Mouse (Mus musculus): ENCODE data around the gene Bpifb3. TPM values are rescaled to one million over a fixed set of nuclear protein-coding genes. Genes with fewer than 3 reads are reported as not detected.

Bpifb3 gene
- polyA plus RNA-seq, 1 experiment from 2014 or later, result not detected

DNA sequence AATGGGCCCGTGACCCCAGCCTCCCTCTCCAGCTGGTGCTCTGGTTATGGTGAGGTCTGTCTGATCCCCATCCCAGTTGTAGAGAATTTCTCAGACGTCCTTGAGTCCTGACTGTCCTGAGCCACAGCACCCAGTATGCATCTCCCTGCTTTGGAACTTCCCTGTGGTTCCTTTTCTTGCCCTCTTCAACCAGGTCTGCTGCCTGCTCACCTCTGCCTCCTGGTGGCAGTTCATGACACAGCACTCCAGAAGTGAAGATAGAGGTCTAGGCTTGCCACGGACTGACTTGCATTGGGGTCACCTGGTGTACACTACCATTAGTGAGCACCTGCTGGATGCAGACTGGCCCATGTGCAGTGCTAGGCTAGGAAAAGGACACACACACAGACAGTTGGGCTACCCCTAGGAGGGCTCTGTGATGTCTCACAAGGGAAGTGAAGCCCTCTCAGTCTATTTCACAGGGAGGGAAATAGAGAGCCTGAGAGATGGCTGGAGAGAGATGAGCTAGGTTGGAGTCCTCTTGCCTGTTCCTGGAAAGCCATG lies 11.9 kb downstream of the Bpifb3 start:
- no peak for ATAC-seq (ENCODE audit: low FRiP score, low TSS enrichment)
- no peak overlapping the region for H3K4me3 ChIP-seq (replicated peaks; ENCODE audit: low read depth, low read length)
- no peaks in the 10 kb centered on the region for H3K27me3 ChIP-seq (ENCODE audit: control insufficient read depth, insufficient read depth, low read length)
- no peaks in the 10 kb centered on the region for H3K36me3 ChIP-seq (ENCODE audit: control insufficient read depth, insufficient read depth, low read length)
- peaks cover 4% of the 10 kb centered on the region; the same call in 1 of the 2 replicates for H3K4me1 ChIP-seq (ENCODE audit: control insufficient read depth, insufficient read depth, low read length)
- no peak overlapping the region for H3K9ac ChIP-seq (replicated peaks; ENCODE audit: low read length)
- peak; percentile 60 for DNase-seq
- H3K9me3 ChIP-seq (ENCODE audit: control insufficient read depth, low read length), result no peaks in the 10 kb centered on the region
- H3K4me2 ChIP-seq (ENCODE audit: low read length), result no peak overlapping the region
- 43% methylated on average over 3 of the region's 3 CpGs for WGBS
- no peak overlapping the region for H3K27ac ChIP-seq (replicated peaks; ENCODE audit: low read depth, low read length)

- H3K36me3 ChIP-seq (ENCODE audit: control insufficient read depth, insufficient read depth, low read length), result no peaks in the 10 kb centered on the region
- no peak overlapping the region for H3K4me3 ChIP-seq (replicated peaks; ENCODE audit: low read depth, low read length)
- ATAC-seq (ENCODE audit: low FRiP score, low TSS enrichment) (no peak), DNase-seq (peak; percentile 45)
- H3K4me2 ChIP-seq (ENCODE audit: low read length), result no peak overlapping the region
- H3K9me3 ChIP-seq (ENCODE audit: control insufficient read depth, low read length), result no peaks in the 10 kb centered on the region
- no peak overlapping the region for H3K9ac ChIP-seq (replicated peaks; ENCODE audit: low read length)
- H3K27me3 ChIP-seq (ENCODE audit: control insufficient read depth, insufficient read depth, low read length), result no peaks in the 10 kb centered on the region
- WGBS, result 55% methylated on average over 6 of the region's 6 CpGs
- peaks cover 4% of the 10 kb centered on the region; the same call in 1 of the 2 replicates for H3K4me1 ChIP-seq (ENCODE audit: control insufficient read depth, insufficient read depth, low read length)
- no peak overlapping the region for H3K27ac ChIP-seq (replicated peaks; ENCODE audit: low read depth, low read length)
These were observed 13.1 kb downstream of the Bpifb3 start for GRCm38 (mm10) chr2:153931125-153931524.

DNA sequence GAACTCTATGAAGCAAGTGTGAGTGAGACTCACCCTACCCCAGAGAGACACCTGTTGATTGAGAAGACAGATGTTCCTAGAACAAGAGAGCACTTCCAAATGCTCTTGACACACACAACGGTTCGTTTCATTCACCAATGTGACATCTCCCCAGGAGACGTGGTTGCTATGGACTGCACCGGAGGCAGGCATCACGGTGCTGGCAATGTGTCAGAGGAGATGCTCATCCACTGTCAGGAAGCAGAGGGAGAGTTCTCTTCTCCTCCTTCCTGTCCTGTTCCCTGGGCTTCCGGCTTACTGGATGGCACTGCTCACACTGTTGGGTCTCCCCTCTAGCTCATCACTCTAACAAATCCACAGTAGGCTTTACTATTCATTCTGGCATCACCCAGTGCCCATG lies 15.3 kb downstream of the Bpifb3 start:
- Histone ChIP-seq H3K4me2 (ENCODE audit: low read length) (no peak overlapping the region), H3K27ac (replicated peaks; ENCODE audit: low read depth, low read length) (no peak overlapping the region), H3K36me3 (ENCODE audit: control insufficient read depth, insufficient read depth, low read length) (no peaks in the 10 kb centered on the region), H3K9ac (replicated peaks; ENCODE audit: low read length) (no peak overlapping the region), H3K9me3 (ENCODE audit: control insufficient read depth, low read length) (no peaks in the 10 kb centered on the region), H3K27me3 (ENCODE audit: control insufficient read depth, insufficient read depth, low read length) (no peaks in the 10 kb centered on the region), H3K4me1 (ENCODE audit: control insufficient read depth, insufficient read depth, low read length) (peaks cover 4% of the 10 kb centered on the region; the same call in 1 of the 2 replicates), H3K4me3 (replicated peaks; ENCODE audit: low read depth, low read length) (no peak overlapping the region)
- 65% methylated on average over 6 of the region's 6 CpGs for WGBS
- DNase-seq (no peak), ATAC-seq (ENCODE audit: low FRiP score, low TSS enrichment) (no peak)

DNA sequence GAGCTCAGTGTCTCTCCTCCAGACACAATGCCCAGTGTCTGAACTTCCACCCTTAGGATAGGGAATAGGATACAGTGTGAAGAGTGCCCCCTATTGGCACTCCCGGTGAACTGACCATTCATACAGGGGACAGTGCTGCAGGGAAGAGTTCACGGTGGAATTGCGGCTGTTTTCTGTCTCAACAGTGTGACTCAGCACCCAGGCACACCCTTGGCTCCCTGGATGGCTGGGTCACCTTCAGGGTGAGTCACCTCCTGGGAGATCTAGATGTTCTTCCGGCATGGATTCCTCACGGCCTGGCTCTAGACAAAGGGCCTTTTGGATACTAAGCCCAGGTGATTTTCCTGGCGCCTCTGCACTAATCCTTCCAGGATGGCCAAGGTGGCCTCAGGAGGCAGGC lies 17.3 kb downstream of the Bpifb3 start:
- Histone ChIP-seq H3K9me3 (ENCODE audit: control insufficient read depth, low read length) (no peaks in the 10 kb centered on the region), H3K9ac (replicated peaks; ENCODE audit: low read length) (no peak overlapping the region), H3K4me3 (replicated peaks; ENCODE audit: low read depth, low read length) (no peak overlapping the region), H3K27me3 (ENCODE audit: control insufficient read depth, insufficient read depth, low read length) (no peaks in the 10 kb centered on the region), H3K4me1 (ENCODE audit: control insufficient read depth, insufficient read depth, low read length) (peaks cover 4% of the 10 kb centered on the region; the same call in 1 of the 2 replicates), H3K36me3 (ENCODE audit: control insufficient read depth, insufficient read depth, low read length) (no peaks in the 10 kb centered on the region), H3K27ac (replicated peaks; ENCODE audit: low read depth, low read length) (no peak overlapping the region), H3K4me2 (ENCODE audit: low read length) (no peak overlapping the region)
- ATAC-seq (ENCODE audit: low FRiP score, low TSS enrichment) (no peak), DNase-seq (no peak)
- 91% methylated on average over 6 of the region's 6 CpGs for WGBS

DNA sequence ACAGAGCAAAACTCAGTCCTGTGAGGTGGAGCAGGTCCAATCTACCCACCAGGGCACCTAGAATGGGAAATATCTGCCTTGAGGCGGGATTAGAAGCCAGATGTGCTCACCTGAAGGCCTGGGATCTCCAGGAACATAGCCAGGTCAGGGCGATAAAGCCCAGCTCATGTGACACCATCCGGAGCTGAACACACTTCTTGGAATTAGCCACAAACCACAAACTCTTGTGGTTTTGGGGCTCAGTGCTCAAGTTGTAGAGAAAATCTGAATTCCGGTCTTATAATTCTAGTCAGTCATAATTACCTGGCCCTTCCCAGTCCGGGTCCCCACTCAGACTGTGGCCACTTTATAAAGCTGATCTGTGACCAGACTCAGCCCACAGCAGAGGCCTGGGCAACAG lies 19.8 kb downstream of the Bpifb3 start, which contains the start of gene Bpifb4:
Gene Bpifb4, plus strand, starts transcription at position 370 of the 400 bp plus-strand sequence.
- Histone ChIP-seq H3K4me2 (ENCODE audit: low read length) (no peak within 1 kb of the TSS), H3K9ac (replicated peaks; ENCODE audit: low read length) (no peak within 1 kb of the TSS), H3K27ac (replicated peaks; ENCODE audit: low read depth, low read length) (no peak within 1 kb of the TSS), H3K27me3 (ENCODE audit: control insufficient read depth, insufficient read depth, low read length) (no peaks in the 10 kb centered on the region), H3K36me3 (ENCODE audit: control insufficient read depth, insufficient read depth, low read length) (no peaks in the 10 kb centered on the region), H3K9me3 (ENCODE audit: control insufficient read depth, low read length) (no peaks in the 10 kb centered on the region), H3K4me1 (ENCODE audit: control insufficient read depth, insufficient read depth, low read length) (no peaks in the 10 kb centered on the region), H3K4me3 (replicated peaks; ENCODE audit: low read depth, low read length) (no peak within 1 kb of the TSS)
- no peak for DNase-seq
- 86% methylated on average over 5 of the region's 5 CpGs for WGBS
- ATAC-seq (ENCODE audit: low FRiP score, low TSS enrichment), result no peak

GRCm38 (mm10) chr2:153943537-153943936 lies 25.5 kb downstream of the Bpifb3 start:
- peak; percentile 69 for DNase-seq
- no peak overlapping the region for H3K27ac ChIP-seq (replicated peaks; ENCODE audit: low read depth, low read length)
- no peak overlapping the region for H3K4me2 ChIP-seq (ENCODE audit: low read length)
- no peaks in the 10 kb centered on the region for H3K27me3 ChIP-seq (ENCODE audit: control insufficient read depth, insufficient read depth, low read length)
- H3K36me3 ChIP-seq (ENCODE audit: control insufficient read depth, insufficient read depth, low read length), result no peaks in the 10 kb centered on the region
- no peaks in the 10 kb centered on the region for H3K4me1 ChIP-seq (ENCODE audit: control insufficient read depth, insufficient read depth, low read length)
- H3K9ac ChIP-seq (replicated peaks; ENCODE audit: low read length), result no peak overlapping the region
- H3K9me3 ChIP-seq (ENCODE audit: control insufficient read depth, low read length), result no peaks in the 10 kb centered on the region
- no peak overlapping the region for H3K4me3 ChIP-seq (replicated peaks; ENCODE audit: low read depth, low read length)
- 44% methylated on average over 3 of the region's 3 CpGs for WGBS
- no peak for ATAC-seq (ENCODE audit: low FRiP score, low TSS enrichment)

DNA sequence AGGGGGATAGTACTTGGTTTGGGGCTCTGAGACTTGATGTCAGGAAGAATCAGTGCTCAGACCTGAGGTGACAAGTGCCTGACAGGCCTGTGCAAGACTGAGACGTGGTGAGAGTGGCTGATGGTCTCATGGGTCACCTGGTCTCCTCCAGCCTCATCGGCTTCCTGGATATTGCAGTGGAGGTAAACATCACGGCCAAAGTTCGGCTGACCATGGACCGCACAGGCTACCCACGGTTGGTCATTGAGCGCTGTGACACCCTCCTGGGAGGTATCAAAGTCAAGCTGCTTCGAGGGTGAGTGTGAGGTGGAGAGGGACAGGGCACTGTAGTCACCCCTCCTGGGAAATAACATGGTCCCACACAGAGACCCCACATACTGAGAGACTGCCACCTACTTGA lies 26.5 kb downstream of the Bpifb3 start:
- DNase-seq (no peak), ATAC-seq (ENCODE audit: low FRiP score, low TSS enrichment) (no peak)
- 91% methylated on average over 8 of the region's 8 CpGs for WGBS
- no peaks in the 10 kb centered on the region for H3K9me3 ChIP-seq (ENCODE audit: control insufficient read depth, low read length)
- no peak overlapping the region for H3K9ac ChIP-seq (replicated peaks; ENCODE audit: low read length)
- no peak overlapping the region for H3K27ac ChIP-seq (replicated peaks; ENCODE audit: low read depth, low read length)
- no peak overlapping the region for H3K4me3 ChIP-seq (replicated peaks; ENCODE audit: low read depth, low read length)
- H3K4me1 ChIP-seq (ENCODE audit: control insufficient read depth, insufficient read depth, low read length), result no peaks in the 10 kb centered on the region
- H3K27me3 ChIP-seq (ENCODE audit: control insufficient read depth, insufficient read depth, low read length), result no peaks in the 10 kb centered on the region
- no peaks in the 10 kb centered on the region for H3K36me3 ChIP-seq (ENCODE audit: control insufficient read depth, insufficient read depth, low read length)
- no peak overlapping the region for H3K4me2 ChIP-seq (ENCODE audit: low read length)

- H3K27ac ChIP-seq (replicated peaks; ENCODE audit: low read depth, low read length), result no peak overlapping the region
- H3K4me1 ChIP-seq (ENCODE audit: control insufficient read depth, insufficient read depth, low read length), result no peaks in the 10 kb centered on the region
- no peaks in the 10 kb centered on the region for H3K36me3 ChIP-seq (ENCODE audit: control insufficient read depth, insufficient read depth, low read length)
- no peaks in the 10 kb centered on the region for H3K9me3 ChIP-seq (ENCODE audit: control insufficient read depth, low read length)
- H3K4me3 ChIP-seq (replicated peaks; ENCODE audit: low read depth, low read length), result no peak overlapping the region
- no peak overlapping the region for H3K9ac ChIP-seq (replicated peaks; ENCODE audit: low read length)
- WGBS, result 26% methylated on average over 6 of the region's 6 CpGs
- no peak overlapping the region for H3K4me2 ChIP-seq (ENCODE audit: low read length)
- ATAC-seq (ENCODE audit: low FRiP score, low TSS enrichment) (no peak), DNase-seq (peak; percentile 84)
- no peaks in the 10 kb centered on the region for H3K27me3 ChIP-seq (ENCODE audit: control insufficient read depth, insufficient read depth, low read length)
These were observed 34.9 kb downstream of the Bpifb3 start for GRCm38 (mm10) chr2:153952897-153953296.

DNA sequence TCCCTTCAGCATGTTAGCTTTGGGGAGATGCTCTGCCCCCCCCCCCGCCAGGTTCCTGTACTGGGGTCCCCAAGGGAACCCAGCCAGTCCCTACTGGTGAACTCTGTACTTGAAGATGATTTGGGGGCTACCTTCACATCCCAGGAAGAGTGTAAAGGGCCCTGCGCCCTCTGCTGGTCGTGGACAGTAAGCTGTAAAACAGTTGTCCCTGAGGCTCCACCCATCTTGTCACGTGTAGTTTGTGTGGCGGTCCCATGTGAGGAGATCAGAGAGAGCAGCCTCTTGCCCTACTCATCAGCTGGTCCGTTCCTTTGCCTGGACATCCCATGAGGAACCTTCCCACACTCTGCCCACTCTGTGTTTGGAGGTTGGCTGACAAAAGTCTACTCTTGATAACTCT lies 35.8 kb downstream of the Bpifb3 start:
- H3K9ac ChIP-seq (replicated peaks; ENCODE audit: low read length), result no peak overlapping the region
- H3K4me2 ChIP-seq (ENCODE audit: low read length), result no peak overlapping the region
- no peaks in the 10 kb centered on the region for H3K36me3 ChIP-seq (ENCODE audit: control insufficient read depth, insufficient read depth, low read length)
- H3K27ac ChIP-seq (replicated peaks; ENCODE audit: low read depth, low read length), result no peak overlapping the region
- H3K27me3 ChIP-seq (ENCODE audit: control insufficient read depth, insufficient read depth, low read length), result no peaks in the 10 kb centered on the region
- DNase-seq (peak; percentile 76), ATAC-seq (ENCODE audit: low FRiP score, low TSS enrichment) (no peak)
- no peaks in the 10 kb centered on the region for H3K9me3 ChIP-seq (ENCODE audit: control insufficient read depth, low read length)
- no peak overlapping the region for H3K4me3 ChIP-seq (replicated peaks; ENCODE audit: low read depth, low read length)
- WGBS, result 7% methylated on average over 6 of the region's 6 CpGs
- H3K4me1 ChIP-seq (ENCODE audit: control insufficient read depth, insufficient read depth, low read length), result no peaks in the 10 kb centered on the region

All from midbrain, embryonic 14.5 days (tissue).